Mouse (Mus musculus) heart, postnatal 25 days (tissue): ENCODE measurements around the gene Fkbp8. TPM values are rescaled to one million over a fixed set of nuclear protein-coding genes. Genes with fewer than 3 reads are reported as not detected.
A peak's percentile ranks its signal among the peaks of the same experiment; 100 is the strongest.

Experiments
- DNase-seq: peaks from one replicate; pipeline ENCODE4 v3.0.0; 2022; ENCODE audit warnings: low spot score
- intact Hi-C: fragments of 180-260 bp; cut with DNase I; formaldehyde crosslinking; loops from one replicate; pipeline ENCODE4 v1.15.1; 2025
- total RNA-seq, 2 experiments: library from RNA; stranded (reverse); gene quantifications; 2 replicates each; pipeline ENCODE4 v1.2.3; 2021

Gene Fkbp8
- total RNA-seq, 2 experiments from 2014 or later = 130 to 135 TPM

DNA sequence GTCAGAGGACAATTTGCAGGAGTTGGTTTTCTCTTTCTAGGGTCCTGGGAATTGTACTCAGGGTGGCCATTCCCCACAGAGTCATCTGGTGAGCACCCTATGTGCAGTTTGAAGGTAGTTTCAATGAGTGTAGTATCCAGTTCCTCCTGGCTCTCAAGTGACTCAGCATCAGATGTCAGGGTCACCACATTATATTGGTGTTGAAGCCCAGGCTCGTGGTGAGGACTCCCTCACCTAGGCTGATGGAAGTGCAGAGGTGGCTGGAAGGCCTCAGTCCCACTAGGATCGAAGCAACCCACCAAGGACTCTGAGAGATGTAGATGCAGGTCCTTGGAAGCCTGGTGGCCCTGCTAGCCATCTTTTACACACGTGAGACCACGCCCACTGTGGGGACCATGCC lies 18.9 kb downstream of the Fkbp8 start:
- intact Hi-C loops = loop anchor here (10.0 kb wide), 1 partner anchor 48 kb away; the partner anchor contains the start of gene Isyna1
- no peak for DNase-seq

DNA sequence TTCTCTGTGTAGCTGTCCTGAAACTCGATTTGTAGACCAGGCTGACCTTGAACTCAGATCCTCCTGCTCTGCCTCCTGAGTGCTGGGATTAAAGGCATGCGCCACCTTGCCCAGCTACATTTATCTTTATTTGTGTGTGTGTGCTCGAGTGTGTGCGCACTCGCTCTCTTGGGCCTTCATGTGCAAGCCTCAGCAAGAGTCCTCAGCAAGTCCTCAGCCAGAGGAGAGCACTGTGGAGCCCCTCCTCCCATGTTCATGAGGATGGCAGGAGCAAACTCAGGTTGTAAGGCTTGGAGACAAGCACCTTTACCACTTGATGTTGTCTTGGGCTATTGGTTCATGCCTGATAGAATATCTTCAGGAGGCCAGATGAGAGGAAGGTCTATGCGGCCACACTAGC lies 20.2 kb downstream of the Fkbp8 start:
- intact Hi-C loops = loop anchor here (10.0 kb wide), 1 partner anchor 47 kb away; the partner anchor contains the start of gene Isyna1
- no peak for DNase-seq

DNA sequence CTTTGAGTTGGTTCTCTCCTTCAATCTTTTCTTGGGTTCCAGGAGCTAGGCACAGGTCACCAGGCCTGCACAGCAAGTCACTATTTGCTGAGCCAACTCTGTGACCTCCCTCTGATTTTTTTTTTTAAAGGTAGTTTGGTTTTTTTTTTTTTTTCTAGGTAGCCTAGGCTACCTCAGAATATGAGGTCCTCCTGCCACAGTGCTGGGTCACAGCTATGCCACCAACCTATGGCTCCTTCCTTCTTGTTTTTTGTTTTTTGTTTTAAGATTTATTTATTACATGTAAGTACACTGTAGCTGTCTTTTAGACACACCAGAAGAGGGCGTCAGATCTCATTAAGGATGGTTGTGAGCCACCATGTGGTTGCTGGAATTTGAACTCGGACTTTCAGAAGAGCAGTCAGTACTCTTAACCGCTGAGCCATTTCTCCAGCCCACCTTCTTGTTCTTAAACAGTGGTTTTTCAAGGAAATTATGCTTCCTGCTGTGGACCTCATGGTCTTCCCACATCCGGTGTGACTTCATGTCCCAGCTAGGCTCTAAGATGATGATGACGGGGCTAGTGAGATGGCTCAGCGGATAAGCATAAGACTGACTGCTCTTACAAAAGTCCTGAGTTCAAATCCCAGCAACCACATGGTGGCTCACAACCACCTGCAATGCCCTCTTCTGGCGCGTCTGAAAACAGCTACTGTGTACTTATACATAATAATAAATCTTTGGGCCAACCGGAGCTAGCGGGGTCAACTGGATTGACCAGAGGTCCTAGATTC lies 22.1 kb downstream of the Fkbp8 start:
- no peak for DNase-seq
- intact Hi-C loops = loop anchor here (10.0 kb wide), 1 partner anchor 45 kb away; the partner anchor contains the start of gene Isyna1

DNA sequence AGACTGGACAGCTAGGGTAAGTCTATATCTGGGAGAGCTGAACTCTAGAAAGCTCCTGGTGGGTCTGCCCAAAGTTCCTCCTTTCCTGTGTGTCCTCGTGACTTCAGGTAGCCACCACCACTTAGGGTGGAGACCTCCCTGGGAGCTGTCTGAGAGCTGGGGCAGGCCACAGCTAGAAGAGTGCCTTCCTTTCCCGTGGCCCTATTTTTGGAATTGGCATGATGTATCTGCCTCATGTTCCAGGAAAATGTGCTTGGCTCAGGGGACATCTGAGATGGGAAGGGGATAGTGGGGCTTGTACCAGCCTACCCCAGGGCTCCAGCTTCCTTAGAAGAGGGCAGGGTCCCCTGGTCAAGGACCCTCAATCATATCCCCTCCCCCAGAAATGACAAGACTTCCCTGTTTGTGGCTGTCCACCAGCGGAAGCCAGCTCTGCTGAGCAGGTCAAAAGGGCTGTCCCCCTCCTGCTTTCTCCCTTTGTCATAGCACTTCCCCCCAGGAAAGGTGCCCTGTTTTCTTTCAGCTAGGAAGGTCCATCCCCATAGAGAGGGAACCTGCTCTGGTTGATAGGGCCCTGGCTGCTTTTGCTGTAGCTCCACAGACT lies 24.1 kb downstream of the Fkbp8 start:
- intact Hi-C loops = no loop called here
- DNase-seq = no peak

DNA sequence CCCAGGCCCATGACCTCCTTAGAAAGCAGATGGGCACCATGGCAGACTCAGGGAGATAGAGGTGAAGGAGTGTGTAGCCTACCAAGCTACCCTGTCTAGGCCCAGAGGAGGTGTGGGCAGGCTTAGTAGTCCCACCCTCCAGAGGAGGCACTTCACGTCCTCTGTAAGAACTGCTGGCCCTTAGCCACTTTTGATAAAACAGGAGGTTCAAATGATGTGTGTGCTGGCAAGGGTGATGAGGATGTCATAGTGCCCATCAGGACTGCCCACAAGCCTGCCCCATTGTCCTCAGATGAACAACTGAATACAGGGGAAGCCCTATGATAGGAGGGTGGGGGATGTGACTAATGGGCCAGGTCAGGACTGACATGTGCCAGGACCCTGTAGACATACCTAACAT lies 25.3 kb downstream of the Fkbp8 start:
- intact Hi-C loops = no loop called here
- no peak for DNase-seq

DNA sequence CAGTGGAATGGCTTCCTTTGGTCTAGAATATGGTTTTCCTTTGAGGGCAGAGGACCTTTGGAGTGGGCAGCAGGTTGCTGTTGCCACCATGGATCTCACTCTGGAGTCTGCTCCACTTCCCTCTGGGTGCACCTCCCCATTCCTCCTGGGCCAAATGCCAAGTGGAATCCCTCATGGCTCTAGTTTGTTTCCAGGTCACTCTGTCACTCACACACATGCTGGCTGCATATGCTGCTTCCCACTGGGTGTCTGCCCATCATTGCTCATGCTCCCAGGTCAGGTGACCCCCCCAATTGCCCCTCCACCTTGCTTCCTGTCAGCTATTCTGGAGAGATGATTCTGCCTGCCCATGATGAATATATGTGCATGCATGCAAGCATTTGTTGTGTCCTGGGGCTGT lies 26.2 kb downstream of the Fkbp8 start:
- intact Hi-C loops = no loop called here
- DNase-seq = peak; percentile 51

DNA sequence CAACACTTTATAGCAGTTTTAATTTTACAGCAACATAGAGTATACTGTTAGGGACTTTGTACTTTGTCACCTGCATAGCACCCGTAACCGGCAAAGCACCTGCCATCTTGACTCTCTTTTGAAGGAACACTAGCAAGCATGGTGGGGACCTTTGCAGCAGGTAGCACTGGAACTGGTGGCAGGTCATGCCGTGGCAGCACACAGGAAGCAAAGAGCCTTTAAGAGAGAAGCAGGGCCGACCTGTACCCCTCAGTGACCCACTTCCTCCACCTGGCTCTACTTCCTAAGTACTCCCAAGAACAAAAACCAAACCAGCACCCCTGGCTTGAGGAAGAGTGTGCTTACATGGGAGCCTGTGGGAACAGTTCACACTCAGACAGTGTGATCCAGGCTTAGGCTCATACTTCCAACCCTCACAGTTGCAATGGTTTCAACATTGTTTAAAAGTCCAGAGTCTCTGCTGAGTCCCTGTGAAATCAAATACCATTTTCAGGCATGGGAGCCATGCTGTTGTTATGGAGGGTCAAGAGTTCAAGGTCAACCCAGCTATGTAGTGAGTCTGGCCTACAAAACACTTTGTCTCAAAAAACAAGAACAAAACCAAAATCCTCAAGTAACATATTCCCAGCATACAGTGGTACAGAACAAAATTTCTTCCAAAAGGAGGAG lies 27.7 kb downstream of the Fkbp8 start:
- intact Hi-C loops = no loop called here
- DNase-seq = no peak

DNA sequence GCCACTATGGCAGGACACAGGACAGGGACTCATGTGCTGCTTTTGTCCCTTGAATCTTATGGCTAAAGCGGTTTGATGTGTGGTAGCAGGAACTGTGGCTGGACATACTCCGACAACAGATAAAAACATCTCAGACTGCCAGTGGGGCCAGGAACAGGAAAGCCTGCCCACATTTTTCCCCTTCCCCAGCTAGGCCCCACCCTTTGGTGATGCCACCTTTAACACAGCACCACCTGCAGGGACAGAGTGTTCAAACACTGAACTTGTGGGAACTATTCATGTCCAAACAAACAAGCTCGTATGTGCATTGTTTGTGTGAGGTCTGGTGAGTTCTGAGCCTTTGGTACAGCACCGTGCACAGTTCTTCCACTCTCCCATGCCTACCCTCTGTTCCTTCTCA lies 30.8 kb downstream of the Fkbp8 start:
- intact Hi-C loops = loop anchor here (2.0 kb wide), 1 partner anchor 52 kb away; no protein-coding TSS in a partner anchor
- no peak for DNase-seq

DNA sequence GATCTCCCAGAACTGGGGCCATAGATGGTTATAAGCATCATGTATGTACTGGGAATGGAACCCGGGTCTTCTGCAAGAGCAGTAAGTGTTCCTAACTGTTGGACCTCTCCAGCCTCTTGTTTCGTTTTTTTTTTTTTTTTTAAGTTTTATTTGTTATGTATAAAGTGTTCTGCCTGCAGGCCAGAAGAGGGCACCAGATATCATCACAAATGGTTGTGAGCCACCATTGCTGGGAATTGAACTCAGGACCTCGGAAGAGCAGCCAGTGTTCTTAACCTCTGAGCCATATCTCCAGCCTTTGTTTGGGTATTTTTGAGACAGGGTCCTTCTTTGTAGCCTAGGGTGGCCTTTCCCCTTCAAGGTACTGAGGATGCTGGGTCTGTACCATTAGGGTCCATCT lies 31.5 kb downstream of the Fkbp8 start:
- no peak for DNase-seq
- intact Hi-C loops = loop anchor here (2.0 kb wide), 1 partner anchor 52 kb away; no protein-coding TSS in a partner anchor

DNA sequence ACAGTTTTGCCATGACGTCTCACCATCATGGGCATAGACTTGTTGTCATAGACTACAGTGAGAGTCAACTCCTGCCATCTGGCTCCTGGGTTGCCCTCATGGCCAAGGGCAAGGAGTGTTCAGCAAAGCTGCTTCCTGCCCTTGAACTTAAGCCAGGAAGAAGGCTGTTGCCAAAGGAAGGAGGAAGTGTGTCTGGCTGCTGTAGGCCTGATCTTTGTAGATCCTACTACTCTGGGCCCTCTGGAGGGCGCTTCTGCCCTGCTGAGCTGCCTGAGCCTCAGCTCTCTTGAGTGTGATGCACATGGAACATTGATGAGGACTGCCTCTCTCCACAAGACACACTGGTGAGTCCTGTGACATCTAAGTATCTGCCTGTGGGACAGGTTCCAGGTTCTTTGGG lies 32.6 kb downstream of the Fkbp8 start:
- intact Hi-C loops = loop anchor here (1.0 kb wide), 1 partner anchor 25 kb away; no protein-coding TSS in a partner anchor

DNA sequence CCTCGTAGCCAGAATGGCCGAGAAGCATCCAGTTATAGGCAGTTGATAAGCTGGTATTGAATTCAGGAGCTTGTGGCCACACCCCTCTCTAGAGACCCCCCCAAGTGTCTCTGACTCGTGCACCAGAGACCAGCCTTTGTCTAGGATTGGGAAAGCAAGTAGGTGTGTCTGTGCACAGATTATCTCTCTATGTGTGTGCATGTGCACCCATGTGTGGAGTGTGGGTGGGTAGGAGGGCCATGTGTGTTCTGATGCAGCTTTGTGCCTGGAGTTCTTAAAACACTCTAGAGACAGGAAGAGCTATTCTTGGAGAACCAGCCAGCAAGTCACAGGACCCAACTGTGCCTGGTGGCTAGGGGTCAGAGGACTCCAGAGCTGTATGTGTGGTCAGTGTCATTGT lies 33.0 kb downstream of the Fkbp8 start:
- intact Hi-C loops = loop anchor here (1.0 kb wide), 1 partner anchor 25 kb away; no protein-coding TSS in a partner anchor
- no peak for DNase-seq

More for the DNA sequence above, 32.6 kb downstream of the Fkbp8 start:
- peak; percentile 66 for DNase-seq

DNA sequence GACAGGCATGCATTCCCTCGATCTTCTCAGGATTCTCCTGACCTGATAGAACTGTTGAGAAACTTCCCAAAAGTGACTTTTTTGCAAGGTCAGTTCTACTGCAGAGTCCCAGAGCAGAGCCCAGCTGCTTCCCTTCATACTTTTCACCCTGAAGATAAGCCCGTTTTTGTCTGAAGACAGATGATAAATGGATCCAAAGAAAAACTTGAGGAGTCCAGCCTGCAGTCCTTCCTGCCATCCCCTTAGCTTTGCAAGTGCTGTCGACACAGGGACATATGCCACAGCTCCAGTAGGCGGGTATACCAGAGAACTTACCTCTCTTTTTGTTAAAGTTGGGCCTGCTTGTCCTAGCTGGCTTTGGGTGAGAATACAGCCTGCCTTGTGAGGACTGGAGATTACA lies 33.8 kb downstream of the Fkbp8 start:
- intact Hi-C loops = no loop called here
- DNase-seq = no peak

DNA sequence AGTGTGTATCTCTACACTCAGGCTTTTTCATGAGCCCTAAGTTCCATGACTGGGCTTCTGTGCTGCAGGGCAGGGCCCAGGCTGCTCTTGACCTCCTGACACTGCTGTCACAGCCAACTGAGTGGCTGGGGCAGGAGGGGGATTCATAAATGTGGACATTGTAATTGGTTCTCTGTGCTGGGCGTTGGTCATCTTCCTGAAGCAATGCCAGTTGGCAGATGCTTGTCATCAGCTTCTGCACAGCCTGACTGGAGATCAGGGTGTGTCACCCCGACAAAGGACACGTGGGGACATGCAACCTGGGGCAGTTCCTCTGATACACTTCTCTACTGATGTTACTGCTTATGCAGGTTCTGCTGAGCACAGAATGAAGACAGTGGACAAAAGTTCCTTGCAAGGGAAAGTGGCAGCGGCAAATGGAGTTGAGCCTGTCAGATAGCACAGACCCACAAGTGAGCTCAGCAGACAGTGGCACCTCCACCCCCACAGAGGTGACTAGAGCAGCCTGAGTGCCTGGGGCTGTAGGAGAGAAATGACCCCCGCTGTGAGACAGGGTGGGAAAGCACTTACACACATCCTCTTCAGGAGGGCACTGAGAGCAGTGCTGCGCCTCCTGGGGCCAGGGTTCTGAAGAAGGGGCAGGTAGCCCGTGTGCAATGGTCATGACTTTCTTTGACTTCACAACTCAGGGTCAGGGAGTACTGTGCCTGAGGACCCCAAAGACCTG lies 34.4 kb downstream of the Fkbp8 start:
- intact Hi-C loops = no loop called here
- DNase-seq = peak; percentile 73

DNA sequence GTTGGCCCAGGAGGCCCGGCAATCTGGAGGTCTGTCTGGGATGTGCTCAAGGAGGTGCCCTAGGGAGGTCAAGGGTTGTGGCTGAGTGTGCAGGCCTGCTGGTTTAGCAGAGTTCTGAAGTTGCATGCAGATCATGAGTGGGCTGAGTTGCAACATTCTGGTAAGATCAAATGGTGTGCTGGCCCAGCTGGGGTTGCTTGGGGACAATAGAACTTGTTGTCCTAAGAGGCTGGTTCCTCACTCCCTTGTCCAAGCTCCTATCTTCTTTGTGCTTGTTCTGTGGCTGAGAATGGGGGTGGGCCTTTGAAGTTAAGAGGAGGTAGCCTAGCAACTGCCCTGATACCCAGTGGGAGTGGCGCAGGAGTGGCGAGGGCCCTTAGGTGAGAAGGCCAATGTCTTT lies 35.3 kb downstream of the Fkbp8 start:
- DNase-seq = no peak
- intact Hi-C loops = no loop called here

DNA sequence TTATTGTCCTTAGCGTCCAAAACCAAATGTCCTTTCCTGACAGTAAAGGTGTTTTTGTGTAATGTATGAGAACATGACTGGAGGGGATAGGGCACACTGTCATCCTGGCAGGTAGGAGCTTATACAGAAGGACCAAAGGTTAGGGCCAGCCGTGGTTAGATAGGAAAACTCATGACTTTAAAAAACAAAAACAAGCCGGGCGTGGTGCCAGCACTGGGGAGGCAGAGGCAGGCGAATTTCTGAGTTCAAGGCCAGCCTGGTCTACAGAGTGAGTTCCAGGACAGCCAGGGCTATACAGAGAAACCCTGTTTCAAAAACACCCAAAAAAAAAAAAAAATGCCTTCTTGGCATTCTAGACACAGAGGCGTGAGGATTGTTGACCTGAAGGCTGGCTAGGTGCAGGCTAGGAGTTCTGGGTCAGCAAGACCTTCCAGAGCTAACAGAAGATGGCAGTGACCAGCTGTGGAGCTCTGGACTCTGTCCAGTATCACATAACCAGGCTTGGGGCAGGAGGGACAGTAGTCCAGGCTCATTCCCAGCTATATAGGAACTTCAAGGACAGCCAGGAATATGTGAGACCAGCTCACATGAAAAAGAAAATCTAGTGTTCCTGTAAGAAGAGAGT lies 36.4 kb downstream of the Fkbp8 start:
- no peak for DNase-seq
- intact Hi-C loops = no loop called here

DNA sequence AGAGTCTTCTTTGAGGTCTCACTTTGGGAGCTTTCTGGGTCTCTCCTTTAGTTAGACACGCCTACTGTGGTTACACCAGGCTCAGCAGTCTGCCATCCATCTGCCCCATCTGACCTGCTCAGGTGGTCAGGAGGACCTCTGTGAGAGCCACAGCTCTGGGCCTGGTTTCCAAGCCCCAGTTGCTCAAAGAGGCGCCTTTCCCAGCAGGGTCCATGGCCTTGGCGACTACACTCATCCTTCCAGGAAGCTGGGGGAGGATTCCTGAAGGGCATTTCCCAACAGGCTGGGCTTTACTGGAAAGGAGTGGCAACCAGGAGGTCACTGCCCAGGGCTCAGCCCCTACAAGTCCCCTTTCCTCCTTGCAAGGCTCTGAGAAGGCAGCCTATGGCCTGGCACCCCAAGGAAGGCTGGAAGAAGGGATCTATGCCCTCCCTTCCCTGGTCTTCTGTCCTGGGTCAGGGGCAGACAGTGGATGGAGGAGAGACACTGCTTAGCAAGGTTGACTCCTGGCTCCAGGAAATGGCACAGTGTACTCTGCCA lies 37.2 kb downstream of the Fkbp8 start:
- intact Hi-C loops = no loop called here
- DNase-seq = no peak

DNA sequence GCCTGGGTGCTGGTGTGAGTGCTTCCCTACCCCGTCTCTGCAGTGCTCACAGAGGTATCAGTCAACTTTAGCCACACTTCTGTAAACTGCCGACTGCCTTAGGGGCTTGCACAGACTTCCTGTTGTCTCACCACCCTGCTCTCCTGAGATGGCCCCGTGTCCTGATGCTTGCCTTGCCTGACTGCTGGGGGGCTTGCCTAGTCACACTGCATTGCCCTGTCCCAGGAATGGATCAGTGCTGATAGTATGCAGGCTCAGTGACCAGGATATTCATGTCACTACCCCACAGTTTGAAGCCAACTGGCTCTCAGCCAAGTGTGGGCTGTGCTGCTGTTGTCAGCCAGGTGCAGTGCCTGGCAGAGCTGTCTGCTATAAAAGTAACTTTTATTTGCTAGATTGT lies 38.0 kb downstream of the Fkbp8 start:
- intact Hi-C loops = no loop called here
- DNase-seq = no peak

DNA sequence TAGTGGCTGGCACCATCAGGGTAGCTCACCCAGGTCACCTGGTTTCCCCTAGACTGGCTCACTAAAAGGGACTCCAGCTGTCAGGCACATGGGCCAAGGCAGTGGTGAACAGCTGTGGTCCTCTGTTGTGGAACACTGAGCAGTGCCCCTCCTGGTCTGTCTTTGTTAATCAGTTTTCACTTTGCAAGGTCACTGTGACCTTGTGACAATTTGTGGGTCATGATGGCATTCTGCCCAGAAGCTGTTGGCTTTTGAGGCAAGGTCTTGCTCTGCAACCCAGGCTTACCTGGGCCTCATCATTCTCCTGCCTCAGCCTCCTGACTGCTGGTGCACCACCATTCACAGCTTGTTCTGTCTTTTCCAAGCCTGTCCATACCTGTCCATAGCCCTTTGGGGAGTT lies 42.8 kb downstream of the Fkbp8 start:
- intact Hi-C loops = no loop called here
- no peak for DNase-seq

DNA sequence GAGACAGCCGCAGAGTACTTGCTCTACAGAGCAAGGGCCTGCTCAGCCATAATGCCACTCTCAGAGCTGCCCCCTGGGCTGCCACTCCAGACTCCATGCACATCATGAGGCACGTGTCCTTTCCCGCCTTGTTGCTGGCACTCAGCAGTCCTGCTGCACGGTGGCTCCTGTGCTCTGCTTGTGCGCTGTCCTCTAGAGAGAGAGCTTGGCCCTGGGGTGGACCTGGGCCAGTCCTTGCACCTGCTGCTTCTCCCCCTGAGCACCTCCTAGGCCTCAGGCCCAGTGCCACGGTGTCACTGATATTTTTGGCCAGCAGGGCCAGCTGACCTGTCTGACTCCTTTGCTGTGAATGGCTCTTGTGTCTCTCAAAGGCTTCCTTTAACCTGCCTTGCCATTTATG lies 43.5 kb downstream of the Fkbp8 start:
- DNase-seq = peak; percentile 63
- intact Hi-C loops = no loop called here
